Mouse (Mus musculus) left cerebral cortex, adult 11 months (tissue): ENCODE measurements at regions not wholly inside any gene's neighbourhood (a gene's known extent, or its start where the extent isn't known, plus 50 kb on each side); places are given as distances from the start of the nearest gene placed in this dataset.

ENCODE experiments used
- DNase-seq: peaks from one replicate; pipeline ENCODE4 v3.0.0; 2022; ENCODE audit warnings: low spot score

DNA sequence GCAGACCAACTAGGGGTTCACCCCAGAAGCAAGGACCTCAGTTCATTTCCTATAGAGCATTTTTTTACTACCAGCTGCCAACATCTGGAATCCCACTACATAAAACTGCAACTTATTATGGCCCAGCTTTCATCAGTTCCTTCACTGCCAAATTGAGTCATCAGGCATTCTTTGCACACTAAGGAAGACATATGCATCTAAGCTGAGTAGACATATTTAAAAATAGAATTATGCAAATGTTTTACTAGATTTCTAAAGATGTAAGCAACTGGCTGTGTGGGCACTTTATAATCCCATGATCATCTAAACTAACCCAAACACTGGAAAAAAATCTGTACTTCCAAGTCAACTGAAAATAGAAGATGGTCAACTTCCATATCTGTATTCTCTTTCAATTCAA, 415.9 kb upstream of the Rarb start:
- DNase-seq: no peak

DNA sequence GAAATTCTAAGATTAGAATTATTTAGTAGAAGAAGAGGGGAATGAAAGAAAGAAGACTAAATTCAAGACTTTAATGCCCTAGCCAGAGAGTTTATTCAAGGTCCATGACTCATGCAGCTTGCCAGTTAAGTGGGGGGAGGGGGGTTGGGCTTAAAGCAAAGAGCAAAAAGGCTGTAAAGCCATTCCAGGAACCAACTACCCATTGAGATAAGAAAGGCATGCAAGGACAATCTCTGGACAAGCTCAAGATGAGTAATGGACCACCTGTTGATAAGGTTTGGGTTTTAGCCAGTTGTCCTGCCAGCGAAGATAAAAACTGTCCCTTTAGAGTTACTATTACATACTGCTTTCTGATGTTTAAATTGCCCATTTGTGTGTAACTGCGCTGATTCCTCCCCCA, 392.5 kb upstream of the Rarb start:
- no peak for DNase-seq

- no peak for DNase-seq
Measured at GRCm38 (mm10) chr14:17205691-17206090, 386.7 kb upstream of the Rarb start.

- no peak for DNase-seq
Measured at GRCm38 (mm10) chr14:17203251-17204015, 384.5 kb upstream of the Rarb start.

GRCm38 (mm10) chr14:17192953-17193352, 374.0 kb upstream of the Rarb start:
- no peak for DNase-seq

DNA sequence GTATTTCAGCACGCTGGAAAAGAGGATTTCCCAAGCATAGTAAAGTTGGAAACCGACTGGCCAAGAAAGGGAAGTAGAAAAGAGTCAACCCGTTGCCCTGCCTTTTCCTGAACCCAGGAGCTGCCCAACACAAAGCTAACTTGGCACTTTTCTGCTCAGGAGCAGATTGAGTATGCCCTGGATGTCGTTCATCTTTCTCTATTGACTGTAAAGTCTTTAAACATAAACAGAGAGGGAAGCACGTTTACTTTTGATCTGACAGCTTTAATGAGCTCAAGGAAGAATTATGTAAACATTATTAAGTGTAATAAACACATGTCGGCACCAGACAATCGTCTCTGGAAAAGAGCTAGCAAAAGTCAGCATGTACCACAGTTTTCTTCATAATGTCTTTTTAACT, 354.3 kb upstream of the Rarb start:
- no peak for DNase-seq

DNA sequence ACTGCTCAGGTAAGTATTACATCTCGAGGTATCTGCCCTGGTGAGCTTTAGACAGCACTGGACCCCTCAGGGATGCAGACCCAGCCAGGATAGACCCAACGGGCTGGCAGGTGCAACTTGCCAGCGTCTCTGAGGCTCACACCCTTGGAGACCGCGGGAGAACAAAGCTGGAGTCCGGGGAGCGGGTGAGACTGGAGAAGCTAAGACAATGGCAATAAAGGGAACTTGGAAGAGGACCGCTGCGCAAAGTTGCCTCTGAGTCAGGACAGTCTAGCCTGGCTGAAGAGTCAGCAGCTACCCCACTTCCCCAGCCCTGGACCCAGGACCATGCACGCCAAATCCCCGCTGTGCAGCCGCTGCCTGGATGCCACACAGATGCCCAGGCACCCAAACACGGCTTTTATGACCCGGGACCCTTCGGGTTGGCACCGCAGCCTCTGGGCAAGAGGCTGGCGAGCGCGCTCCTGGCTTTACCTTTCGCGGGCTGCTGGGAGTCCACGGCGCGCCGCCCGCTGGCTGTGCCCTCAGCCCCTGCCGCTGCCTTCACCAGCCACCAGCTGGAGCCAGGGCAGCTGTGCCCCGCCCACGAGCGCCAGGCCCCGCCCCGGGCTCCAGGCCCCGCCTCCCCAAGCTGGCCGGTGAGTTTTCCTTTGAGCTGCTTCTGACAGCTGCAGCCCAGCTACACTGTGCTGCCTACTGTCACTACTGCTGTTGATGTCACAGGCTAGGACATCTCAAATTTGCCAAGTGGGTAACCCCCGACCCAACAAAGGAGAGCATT, 353.6 kb upstream of the Rarb start:
- peak; percentile 14 for DNase-seq

DNA sequence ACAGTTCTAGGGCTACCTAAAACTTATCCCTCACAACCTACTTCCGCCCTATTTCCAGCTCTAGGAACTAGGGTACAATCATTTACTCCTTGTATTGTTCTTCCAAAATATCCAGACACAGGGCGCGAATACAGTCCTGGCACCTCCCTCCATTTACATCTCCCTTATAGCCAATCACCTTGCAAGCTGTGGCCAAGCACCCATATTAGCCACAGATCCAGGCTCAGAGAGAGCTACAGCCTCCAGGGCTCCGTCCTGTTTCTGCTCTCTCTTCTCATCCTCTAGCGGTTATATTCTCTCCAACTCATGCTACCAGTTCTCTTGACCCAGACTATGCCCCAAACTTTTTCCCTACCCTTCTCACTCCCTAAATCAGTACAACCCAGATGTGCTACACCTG, 352.9 kb upstream of the Rarb start:
- DNase-seq: no peak

DNA sequence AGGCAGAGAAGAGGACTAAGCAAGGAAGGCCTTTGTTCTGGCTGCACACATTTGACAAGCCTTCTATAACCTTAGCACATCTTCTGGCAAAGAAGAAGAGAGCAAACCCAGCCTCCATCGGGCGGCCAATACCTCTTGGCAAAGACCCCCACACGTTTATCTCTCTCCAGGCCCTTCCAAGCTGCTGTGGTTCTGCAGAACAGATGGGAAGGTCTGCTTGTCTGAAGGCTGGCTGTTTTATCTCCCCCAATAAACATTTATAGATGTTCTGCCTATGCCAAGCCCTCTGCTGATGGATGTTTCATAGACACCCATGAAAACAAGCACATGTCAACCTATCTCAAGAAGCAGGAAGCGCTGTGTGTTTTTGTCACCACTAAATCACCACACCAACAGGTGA, 339.4 kb upstream of the Rarb start:
- DNase-seq: no peak

- peak; percentile 16 for DNase-seq
Measured at GRCm38 (mm10) chr14:17156402-17156954, 337.5 kb upstream of the Rarb start.

DNA sequence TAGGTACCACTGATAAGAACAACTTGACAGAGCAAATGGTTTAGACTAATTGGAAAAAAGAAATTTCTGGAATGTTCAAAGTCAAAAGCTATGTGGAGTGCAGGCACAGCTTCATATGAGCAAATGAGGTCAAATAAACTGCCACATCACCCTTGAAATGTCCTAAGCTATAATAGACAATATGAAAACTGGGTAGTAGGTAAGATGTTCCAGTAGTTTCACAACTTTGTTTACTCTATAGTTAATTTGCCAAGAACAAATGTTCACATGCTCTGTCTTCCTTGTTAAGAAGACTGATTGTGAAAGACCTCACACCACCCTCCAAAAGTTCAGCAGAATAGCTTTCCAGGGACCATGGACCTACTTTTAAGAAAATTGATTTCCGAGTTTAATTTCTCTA, 301.7 kb upstream of the Rarb start:
- no peak for DNase-seq

GRCm38 (mm10) chr14:17106668-17107067, 287.7 kb upstream of the Rarb start:
- DNase-seq: no peak

DNA sequence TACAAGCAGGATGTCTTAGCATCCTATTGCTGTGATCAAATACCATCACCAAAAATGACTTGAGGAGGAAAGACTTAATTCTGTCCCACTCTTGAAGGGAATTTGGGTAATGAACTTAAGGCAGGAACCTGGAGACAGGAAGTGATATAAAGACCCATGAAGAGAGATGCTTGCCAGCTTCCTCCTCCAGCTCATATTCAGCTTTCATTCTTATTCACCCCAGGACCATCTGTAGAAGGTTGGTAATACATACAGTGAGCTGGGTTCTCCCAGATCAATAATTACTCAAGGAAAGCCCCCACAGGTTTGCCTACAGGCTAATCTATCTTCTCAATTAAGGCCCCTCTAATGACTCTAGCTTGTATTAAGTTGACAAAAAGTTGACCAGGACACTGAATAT, 283.5 kb upstream of the Rarb start:
- DNase-seq: no peak

DNA sequence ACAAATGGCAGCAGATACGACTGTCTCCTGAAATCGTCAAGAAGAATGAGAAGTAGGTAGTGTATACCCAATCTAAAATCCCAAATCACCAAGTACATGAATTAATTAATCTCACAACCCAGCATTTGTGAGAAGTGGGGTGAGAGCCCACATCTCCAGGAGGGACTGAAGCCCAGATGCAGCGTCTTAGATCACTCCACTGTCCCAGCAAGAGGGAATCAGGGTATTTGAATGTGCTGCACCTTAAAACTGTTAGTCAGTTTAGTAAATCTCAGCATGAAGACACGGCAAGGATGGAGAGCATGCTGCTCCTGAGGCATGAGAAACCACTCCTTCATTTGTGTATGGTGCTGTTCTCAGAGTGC, 271.6 kb upstream of the Rarb start:
- no peak for DNase-seq

DNA sequence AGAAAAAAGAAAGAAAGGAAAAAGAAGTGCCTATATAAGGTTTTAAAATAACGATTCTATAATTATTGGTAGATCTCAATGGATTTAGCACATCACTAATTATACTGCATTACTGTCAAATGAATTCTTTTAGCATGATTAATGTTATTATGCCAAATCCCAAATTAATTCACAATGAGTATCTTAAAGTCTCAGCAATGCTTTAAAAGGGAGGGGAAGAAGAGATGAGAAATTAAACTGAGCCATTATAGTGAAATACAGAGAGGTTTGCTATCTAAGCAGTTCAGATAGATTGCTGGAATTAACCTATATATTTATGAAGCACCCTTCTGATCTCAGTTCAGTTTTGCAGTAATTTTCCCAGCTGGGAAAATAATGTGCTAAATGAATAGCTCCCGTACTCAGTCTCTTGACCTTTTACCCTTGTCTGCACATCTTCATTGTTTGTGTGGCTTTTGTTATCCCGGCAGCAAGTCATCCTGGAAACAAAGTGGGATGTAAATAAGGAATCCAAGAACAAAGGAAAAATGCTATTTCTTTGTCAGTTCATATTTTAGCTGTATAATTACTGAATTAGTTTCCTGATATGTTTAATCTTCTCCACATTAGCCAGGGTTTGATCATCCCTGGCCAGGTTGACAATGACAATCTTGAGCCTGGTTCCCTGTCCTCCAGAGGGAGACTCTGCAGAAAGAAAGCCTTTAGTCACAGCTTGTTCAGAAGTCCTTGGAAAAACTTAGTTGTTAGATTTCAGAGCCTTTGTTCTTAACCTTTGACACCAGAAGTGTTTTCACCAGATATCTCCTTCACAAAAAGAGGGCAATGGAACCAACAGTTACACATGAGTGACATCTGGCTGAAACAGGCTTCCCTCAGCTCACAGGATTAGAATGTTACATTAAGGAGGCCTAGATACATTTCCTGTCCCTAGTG, 270.9 kb upstream of the Rarb start:
- DNase-seq: no peak

DNA sequence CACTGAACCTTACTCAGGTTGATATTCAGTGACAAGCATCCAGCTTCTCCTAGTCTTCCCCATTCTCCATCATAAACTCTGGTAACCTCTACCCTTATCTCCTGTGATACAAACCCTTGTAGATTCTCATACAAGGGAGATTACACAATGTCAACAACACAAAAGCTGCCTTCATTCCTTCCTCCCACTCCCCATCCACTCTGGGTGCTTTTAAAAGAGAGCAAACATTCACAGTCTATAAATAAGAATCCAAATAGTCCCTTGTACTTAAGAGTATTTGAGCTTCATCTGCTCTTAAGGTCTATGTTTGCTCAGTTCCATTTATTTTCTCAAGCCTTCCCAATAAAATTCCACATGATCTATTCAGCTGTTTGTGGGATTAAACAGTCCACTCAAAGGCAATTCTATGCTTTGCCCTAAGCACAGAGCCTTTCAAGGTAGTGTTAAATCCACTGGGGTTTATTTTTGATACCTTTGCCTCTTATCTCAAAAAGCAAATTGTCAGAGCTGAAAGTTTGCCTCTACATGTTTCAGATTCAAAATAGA, 270.2 kb upstream of the Rarb start:
- no peak for DNase-seq

- DNase-seq: no peak
Measured at GRCm38 (mm10) chr14:17087828-17088227, 268.9 kb upstream of the Rarb start.

GRCm38 (mm10) chr14:17083907-17084306, 265.0 kb upstream of the Rarb start:
- DNase-seq: no peak

DNA sequence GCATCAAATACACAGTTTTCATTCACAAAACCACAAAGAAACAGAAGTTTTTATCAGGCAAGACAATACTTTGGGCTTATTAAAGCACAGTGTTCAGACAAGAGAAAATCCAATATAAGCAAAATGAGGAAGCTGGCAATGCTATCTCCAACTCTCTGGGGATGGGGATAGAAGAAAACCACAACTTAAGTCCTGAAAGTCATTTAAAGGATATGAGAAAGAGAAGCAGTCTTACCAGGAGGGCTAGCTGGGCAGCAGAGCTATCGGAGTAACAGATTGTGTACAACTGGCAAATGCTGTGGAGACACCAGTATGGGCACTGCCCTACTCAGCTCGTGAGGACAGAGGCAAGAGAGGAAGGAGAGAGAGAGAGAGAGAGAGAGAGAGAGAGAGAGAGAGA, 262.9 kb upstream of the Rarb start:
- no peak for DNase-seq

DNA sequence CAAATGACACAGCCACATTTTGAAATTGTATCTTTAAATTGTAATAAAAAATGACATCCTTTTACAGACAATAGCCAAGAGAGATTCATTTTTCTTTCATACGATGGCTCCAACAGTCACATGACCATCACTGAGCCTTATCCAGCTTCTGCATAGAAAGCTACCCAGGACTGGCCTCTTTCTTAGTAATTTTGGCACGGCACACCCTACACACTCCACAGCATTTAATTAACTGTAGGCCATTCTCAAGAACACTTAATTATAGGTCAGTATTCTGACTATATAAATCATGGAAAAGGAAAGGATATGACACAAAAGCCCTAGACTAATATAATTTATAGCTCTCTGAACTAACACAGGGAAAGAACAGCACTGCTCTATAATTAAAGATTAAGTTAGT, 260.6 kb upstream of the Rarb start:
- no peak for DNase-seq

DNA sequence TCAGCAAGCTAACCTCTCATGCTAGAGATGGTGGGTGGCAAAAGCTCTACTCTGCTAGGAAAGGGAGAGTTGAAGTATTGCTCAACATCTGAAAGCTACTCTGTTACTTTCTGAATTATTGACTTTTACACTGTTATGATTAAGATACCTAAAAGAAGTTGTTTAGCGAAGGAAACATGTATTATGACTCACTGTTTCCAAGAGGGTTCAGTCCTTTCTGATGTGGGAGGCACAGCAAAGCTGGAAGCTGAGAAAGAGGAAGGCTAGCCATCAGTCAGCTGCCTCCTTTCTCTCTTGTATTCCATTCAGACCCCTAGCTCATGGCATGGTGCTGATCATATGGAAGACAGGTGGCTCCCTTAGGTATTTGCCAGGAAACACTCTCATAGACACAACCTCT, 242.4 kb upstream of the Rarb start:
- no peak for DNase-seq

- DNase-seq: no peak
Measured at GRCm38 (mm10) chr14:17058438-17058837, 239.5 kb upstream of the Rarb start.
